Mouse (Mus musculus): ENCODE data around the gene Paf1. TPM values are rescaled to one million over a fixed set of nuclear protein-coding genes. Genes with fewer than 3 reads are reported as not detected.

Paf1 gene
- total RNA-seq (2021), result 10 to 100 TPM; 27.0 to 27.6 TPM
- long read RNA-seq, experiment 1, transcript Paf1-201 (14 exons, 2,003 nt), result major isoform, 7 of 21 reads
- long read RNA-seq, experiment 1, partial matches to known transcripts, result 12 of 21 reads
- long read RNA-seq, experiment 1, other reads (novel, unspliced or antisense), result 2 of 21 reads
- long read RNA-seq, experiment 2, transcript Paf1-201 (14 exons, 2,003 nt), result major isoform, 8 of 13 reads
- long read RNA-seq, experiment 2, partial matches to known transcripts, result 4 of 13 reads
- long read RNA-seq, experiment 2, other reads (novel, unspliced or antisense), result 1 of 13 reads

DNA sequence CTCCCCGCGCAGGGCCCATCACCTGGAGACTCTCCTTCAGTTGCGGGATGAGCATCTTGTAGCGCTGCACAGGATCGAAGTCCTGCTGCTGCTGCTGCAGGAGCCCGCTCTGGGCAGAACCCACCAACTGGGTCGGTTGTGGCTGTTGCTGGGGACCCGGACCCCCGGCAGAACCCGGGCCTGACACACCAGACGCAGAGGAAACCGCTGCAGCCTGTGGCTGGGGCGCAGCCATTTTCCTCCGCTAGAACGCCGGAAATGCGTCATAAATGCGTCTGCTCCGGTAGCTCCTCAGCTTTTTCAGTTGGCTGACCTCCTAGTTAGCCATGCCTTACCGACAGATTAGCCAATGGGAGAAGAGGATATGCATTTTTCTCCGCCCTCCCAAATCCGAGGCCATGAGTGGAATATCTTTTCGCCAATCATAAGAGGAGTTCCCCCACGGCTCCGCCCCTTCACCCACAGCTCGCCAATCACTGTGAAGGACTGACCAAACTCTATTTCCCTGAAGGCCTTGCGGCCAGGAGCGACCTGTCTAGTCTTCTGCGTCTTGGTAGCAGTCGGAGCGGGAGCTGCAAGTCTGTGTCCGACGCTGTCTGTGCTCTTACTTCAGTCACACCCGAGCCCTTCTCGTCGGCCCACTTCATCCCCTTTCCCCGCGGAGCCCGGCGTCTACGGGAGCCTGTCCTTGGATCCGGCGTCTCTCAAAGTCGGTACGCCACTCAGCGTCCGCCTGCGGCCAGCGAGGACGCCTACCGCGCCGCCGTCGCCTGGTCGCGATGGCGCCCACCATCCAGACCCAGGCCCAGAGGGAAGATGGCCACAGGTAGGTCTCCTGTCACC lies at the start of gene Paf1, which contains the start of gene Med29:
TSS of gene Paf1 (plus strand) at position 523 of the 843 bp plus-strand sequence.
TSS of gene Med29 (minus strand) at position 280 of the 843 bp plus-strand sequence.
- peak; percentile 90 to 95 for DNase-seq
- intact Hi-C loops (cut with DNase I), result no loop called here

DNA sequence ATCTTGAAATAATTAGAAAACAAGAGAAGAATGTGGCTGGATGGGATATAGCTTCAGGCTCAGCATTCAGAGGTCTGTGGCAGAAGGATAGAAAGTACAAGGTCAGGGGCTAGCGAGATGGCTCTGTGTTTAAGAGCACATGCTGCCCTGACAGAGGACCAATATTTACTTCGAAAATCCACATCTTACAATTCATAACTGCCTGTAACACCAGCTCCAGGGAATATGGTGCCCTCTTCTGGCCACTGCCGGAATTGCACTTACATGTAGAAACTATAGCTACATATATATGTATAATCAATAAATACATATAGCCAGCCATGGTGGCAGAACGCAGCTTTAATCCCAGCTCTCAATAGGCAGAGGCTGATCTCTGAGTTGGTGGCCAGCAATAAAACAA lies 48.1 kb upstream of the Paf1 start:
- DNase-seq, result peak in 1 of 2 experiments; percentile 49
- intact Hi-C loops (cut with DNase I), result loop anchor here (5.0 kb wide), 1 partner anchor 67 kb away; the partner anchor contains the start of gene Eid2b

DNA sequence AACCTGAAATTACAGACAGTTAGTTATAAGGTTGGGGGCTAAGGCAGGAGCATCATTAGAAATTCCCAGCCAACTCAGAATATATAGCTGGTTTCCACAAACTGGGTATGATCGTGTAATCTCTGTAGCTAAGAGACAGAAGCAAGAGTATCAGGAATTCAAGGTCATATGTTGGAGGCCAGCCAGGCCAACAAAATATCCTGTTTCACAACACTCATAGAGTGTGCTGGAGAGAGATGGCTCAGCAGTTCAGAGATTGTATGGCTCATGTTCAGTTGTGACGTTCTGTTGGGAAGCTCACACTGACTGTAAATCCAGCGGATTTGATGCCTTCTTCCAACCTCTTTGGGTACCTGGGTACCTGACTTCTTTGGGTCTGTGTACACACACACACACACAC lies 45.0 kb upstream of the Paf1 start:
- intact Hi-C loops (cut with DNase I), result loop anchor here (5.0 kb wide), 1 partner anchor 70 kb away; the partner anchor contains the start of gene Eid2b
- no peak for DNase-seq

DNA sequence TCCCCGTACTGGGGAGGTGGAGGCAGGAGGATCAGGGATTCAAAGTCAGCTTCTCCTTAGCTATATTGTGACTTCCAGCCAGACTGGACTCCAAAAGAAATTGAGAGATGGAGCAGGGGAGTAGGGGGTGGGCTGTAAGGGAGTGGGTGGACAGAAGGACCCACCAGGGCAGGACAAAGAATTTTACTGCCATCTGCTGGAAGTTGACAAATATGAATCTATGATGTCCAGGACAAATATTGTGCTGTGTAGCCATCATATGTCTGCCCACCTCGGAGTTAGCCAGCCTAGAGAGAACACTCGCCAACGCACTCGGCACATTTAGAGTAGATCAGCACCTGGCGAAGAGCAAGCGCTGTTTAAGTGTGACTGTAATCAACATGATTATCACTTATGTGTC lies 44.1 kb upstream of the Paf1 start:
- intact Hi-C loops (cut with DNase I), result loop anchor here (5.0 kb wide), 1 partner anchor 71 kb away; the partner anchor contains the start of gene Eid2b
- DNase-seq, result no peak

DNA sequence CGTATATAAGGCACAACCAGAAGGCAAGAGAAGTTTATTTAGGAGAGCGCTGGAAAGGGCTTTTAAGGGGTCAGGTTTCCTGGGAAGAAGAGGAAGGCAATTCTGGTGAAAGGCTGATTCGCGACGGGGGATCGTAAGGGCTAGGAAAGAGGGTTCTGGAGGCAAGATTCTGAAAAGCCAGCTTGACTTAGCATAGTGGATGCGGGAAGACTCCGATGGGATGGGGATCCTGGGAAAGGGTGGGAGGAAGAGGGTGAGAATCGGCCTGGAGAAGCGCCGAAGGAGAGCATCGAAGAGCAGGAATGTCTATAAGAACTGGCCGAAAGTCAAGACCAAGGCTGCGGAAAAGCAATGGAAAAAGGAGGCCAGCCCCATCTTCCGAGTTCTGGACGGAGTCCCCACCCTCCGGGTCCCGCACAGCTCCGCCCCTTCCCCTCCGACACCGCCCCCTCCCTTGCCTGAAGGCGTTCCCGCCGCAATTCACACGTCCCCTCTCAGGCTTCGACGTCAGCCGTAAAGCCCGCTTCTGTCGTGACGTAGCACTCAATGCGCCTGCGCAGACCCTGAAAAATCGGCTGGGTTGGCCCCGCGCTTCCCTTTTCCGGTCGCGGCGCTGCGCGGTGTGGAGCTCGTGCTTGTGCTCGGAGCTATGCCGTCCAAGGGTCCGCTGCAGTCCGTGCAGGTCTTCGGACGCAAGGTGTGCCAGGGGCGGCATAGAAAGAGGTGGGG lies 42.4 kb upstream of the Paf1 start, which contains the start of gene Rps16:
TSS of gene Rps16 (plus strand) at position 498 of the 729 bp plus-strand sequence.
- peak; percentile 97 to 98 for DNase-seq
- intact Hi-C loops (cut with DNase I), result no loop called here

DNA sequence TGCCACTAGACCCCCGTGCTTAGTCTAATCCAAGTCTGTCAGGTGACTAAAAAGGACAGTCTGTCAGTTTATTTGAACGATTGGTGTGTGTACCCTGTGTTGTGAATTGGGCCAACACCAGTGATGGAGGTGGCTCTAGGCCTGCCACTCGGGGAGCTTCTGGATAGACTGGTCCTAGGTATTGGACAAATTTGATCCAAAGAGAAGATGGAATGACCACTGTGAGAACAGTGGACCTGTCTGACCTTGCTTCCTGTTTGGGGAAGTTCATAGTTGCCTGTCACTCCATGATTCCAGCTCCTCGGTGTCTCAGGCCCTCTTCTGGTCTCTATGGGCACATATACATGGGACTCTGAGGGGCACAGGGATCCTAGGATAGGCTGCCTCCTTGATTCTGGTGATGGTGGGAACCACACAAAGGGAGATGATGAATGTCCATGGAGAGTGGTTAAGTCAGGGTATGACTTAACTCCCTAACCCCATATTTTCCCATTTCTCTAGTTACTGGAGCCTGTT lies 41.0 kb upstream of the Paf1 start:
- intact Hi-C loops (cut with DNase I), result no loop called here
- DNase-seq, result no peak

DNA sequence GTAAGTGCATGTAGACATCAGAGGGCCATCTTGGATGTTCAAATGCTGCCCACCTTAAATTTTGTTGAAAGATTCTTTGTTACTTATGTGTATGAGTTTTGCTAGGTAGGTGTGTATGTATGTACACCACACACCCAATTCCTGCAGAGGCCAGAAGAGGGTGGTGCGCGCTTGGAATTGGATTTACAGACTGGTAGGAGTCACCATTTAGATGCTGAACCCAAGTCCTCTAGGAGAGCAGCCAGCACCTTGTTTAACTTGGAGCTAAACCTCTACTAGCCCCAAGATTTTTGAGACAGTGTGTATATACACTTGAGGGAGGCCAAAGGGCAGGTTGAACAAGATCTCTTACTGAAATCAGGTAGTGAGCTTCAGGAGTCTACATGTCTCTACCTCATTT lies 39.5 kb upstream of the Paf1 start:
- intact Hi-C loops (cut with DNase I), result no loop called here
- no peak for DNase-seq

DNA sequence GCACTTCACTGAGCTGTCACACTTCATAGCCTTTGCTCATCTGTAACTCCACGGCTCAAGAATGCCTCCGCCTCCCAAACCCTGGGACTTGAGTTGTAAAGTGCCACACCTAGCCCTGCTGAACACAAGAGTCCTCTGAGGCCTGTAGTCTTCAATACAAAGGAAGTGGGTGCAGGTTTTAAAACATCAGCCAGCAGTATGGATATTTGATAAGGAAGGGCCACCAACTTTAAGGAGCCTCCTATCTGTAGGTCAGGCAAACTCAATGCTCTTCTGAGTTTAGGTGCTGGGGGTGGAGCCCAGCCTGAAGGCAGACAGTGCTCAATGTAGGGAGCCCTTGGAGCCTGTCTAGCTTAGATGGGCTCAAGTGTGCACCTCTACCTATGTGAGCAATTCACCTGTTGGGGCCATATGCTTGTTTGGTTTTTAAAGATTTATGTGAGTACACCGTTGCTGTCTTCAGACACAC lies 38.6 kb upstream of the Paf1 start:
- intact Hi-C loops (cut with DNase I), result no loop called here
- DNase-seq, result no peak

DNA sequence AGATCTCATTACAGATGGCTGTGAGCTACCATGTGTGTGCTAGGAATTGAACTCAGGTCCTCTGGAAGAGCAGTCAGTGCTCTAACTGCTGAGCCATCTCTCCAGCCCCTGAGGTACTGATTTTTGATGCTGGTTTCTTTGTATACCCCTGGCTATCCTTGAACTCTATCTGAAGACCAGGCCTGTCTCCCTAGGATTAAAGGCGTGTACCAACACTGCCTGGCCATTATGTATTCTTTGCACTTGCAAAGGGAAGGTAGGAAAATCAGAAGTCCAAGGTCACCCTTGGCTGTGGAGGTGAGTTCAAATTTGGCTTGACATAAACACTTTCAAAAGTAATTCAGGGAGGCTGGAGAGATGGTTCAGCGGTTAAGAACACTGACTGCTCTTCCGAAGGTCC lies 38.2 kb upstream of the Paf1 start:
- intact Hi-C loops (cut with DNase I), result no loop called here
- no peak for DNase-seq

DNA sequence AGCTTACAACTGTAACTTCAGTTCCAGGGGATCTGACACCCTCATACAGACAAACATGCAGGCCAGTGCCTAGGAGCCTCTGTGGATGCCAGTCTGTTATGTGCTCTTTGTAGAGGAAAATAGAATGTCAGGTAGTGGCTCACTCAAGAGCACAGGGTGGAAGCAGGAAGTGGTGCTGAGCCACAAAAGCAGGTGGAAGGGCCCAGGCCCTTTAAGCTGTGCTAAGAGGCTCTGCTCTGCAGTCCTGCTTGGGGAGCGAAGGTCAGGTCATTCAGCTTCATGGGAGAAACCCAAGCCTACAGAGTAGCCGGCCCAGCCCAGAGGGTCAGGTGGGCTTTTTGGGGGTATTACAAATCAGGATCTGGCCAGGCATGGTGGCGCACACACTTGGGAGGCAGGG lies 37.5 kb upstream of the Paf1 start:
- intact Hi-C loops (cut with DNase I), result no loop called here
- no peak for DNase-seq

DNA sequence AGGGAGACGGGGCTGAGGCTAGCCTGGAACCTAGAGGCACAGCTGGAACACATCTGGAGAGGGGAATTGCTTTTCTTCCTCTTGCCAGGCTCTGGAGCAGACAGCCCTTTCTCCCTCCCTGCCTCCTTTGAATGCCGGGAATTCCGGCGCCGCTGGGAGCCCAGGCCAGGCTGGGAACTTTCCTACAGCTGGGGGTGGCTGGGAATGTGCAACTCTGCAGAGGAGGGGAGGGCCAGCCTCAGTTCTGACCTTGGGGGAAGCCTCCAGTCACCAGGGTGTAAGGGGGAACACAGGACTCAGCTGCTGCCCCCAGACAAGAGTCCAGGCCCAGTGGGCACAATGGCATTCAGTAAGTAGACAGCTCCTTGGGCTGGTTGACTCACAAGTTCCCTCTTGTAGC lies 35.8 kb upstream of the Paf1 start:
- no peak for DNase-seq
- intact Hi-C loops (cut with DNase I), result no loop called here

DNA sequence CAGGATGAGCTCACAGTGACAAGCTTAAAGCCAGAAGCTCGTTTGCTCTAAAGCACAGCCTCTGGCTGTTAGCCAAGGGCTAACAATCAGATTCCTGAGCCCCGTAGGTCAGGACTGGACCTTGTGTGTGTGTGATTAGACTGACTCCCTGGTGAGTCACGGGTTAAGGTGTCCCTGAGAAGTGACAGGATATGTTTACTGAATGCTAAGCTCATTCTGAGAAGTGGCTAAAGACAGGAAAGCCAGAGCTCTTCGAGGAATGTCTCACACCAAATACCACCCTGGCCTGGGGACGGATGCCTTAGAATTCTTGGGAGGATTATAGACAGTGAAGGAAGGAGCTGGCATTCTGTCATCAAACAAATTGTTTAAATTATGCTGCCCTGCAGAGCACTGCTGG lies 34.8 kb upstream of the Paf1 start:
- DNase-seq, result no peak
- intact Hi-C loops (cut with DNase I), result no loop called here

DNA sequence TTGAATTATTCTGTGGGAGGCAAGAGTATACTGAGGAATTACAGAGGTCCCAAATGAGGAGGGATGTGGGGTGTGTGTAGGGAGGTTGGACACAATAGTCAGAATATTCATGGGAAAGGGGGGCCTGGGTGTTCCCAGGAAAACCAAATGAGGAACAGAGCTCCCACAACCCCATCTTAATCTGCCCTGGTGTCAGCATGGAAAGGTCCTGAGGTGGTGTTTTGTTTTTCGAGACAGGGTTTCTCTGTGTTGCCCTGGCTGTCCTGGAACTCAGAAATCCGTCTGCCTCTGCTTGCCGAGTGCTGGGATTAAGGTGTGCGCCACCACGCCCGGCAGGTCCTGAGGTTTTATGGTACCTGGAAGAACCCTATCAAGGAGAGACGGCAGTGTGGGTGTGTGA lies 34.3 kb upstream of the Paf1 start:
- intact Hi-C loops (cut with DNase I), result no loop called here
- DNase-seq, result no peak

DNA sequence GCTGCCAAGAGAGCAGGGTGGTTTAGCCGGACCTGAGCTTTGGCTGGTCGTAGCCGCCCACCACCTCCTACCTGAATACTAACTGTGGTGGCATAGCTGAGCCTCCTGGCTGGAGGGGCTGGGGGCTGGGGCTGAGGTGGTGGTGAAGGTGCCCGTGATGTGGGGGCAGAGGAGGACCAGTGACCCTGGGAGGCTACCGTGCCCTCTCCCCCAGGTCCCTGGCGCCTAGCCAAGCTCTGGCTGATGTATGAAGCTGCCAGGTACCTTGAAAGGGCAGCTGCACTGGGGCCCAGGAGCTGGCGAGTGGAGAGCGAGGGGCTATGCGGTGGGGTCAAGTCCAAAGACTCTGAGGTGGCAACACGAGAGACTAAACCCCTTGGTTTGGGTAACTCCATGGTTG lies 32.9 kb upstream of the Paf1 start:
- DNase-seq, result no peak
- intact Hi-C loops (cut with DNase I), result no loop called here

DNA sequence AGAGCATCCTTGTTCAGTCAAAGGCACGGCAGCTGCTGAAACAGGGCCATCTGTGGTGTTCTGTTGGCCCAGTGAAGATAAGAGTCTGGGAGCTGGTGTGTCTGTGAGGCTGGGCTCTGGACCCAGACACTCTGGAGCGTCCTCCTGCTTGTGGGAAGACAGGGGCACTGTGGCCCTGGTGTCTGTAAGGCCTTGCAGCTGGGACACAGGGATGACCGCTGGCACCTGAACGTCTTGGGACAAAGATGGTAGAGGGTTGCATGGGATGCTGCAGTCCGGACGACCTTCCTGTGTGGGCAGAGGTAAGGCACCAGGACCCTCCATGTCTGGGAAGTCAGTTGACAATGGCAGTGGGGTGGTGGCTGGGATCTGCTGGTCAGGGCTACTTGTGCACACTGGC lies 32.5 kb upstream of the Paf1 start:
- no peak for DNase-seq
- intact Hi-C loops (cut with DNase I), result no loop called here

DNA sequence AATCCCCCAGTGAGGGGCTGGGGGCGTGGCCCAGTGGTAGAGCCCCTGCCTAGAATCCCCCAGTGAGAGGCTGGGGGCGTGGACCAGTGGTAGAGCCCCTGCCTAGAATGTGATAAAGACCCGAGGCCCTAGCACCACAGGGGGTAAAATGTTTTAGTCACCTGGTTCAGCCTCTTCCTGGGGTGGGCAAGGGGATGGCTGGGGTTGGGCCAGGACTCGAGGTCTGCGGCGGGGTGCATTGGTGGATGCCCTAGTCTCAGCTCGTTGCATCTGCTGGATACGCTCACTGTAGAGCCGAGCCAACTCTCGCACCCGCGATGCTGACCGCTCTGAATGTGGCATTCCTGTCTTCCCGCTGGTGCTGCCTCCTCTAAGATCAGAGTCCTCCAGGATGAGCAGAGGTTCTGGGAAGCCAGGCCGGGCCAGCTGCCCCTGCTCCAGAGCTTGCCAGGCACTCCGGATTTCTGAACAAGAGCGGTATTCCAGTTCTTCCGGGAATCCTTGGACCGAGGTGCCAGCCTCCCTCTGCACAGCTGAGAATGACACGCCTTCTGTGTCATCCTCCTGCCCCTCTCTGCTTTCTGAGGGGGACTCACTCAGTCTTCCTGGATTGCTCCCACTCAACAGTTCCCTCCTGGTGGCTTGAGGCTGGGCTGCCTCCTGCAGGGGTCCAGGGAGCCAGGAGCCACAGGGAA lies 31.0 kb upstream of the Paf1 start:
- intact Hi-C loops (cut with DNase I), result no loop called here
- DNase-seq, result no peak

DNA sequence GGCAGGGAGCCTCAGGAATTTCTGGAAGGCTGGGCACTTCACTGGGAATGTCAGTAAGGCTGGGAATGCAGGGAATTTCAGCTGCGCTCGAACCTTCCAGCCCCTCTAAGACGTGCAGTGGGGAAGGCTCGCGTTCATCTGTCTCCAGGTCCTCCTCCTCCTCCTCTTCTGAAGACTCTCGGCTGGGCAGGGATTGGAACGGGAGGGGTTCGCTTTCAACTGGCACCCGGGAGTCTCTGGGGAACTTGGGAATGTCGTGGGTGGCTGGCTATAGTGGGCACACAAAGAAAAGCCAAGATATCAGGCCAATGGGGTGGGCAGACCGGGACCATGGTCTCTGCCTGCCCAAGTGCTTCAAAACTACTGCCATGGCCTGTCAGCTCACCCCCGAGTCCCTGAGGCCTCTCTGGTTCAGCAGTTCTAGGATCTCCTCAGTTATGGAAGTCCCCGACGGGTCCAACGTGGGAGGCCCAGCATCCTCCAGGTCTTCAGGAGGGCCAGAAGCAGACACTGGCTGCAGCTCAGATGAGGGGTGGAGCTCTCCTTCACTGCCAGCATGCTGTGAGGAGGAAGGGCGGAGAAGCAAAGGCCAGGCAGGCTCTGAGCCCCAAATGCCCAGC lies 30.2 kb upstream of the Paf1 start:
- intact Hi-C loops (cut with DNase I), result no loop called here
- no peak for DNase-seq

DNA sequence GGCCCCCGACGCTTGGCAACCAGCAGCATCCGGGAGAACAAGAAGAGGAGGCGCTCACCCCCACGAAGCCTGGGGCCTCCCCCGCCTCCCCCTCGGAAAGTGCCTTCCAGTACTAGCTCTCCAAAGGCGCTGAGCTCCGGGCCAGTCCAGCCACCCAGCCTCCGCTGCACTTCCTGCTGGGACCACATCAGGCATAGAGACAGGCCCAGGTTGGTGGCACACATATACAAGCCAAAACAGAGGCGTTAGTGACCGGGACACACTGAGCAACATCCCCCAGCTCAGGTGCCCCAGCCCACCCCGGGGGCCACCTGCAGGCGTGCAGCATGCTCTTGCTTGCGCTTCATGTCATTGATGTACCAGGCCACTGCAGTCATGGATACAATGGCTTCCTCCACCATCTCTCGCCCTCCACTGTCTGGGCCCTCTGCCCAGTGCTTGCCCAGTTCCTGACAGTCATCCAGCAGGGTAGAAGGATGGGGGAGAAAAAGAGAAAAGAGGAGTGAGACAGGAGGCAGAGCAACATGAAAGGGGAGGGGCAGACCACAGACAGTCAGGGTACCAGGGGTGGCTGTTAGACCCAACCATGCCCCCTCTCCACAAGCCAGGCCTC lies 25.0 kb upstream of the Paf1 start:
- no peak for DNase-seq
- intact Hi-C loops (cut with DNase I), result no loop called here

DNA sequence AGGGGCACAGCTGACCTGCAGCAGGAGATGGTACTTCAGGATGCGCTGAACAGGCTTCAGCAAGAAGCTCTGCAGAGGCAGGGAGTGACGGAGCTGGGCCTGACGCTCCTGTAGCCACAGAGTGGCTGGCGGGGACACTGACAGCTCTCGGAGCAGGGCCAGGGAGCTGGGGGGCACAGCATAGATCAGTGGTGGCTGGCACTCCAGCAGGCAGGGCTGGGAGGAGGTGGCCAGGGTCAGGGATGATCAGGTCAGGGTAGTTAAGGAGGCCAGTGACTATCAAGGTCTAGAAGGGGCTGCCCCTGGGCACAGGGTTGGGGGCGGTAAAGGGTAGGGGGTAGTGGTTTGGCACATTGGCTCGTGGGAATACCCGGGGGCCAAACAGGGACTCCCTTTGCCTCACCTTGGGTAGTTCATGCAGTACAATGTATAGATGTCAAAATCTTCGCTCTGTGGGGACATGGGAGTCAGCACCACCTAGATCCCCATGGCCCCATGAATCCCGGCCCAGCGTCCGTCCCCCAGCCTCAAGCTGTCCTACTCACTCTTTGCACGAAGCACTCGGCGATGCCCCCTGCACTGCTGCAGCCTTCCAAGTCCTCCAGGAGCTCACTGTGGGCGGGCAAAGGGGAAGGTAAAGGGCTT lies 24.4 kb upstream of the Paf1 start:
- intact Hi-C loops (cut with DNase I), result no loop called here
- no peak for DNase-seq

Data from gastrocnemius, postnatal 36 days (tissue).